ENCODE assay signal across 19 mouse cellular contexts in the genomic region with DNA sequence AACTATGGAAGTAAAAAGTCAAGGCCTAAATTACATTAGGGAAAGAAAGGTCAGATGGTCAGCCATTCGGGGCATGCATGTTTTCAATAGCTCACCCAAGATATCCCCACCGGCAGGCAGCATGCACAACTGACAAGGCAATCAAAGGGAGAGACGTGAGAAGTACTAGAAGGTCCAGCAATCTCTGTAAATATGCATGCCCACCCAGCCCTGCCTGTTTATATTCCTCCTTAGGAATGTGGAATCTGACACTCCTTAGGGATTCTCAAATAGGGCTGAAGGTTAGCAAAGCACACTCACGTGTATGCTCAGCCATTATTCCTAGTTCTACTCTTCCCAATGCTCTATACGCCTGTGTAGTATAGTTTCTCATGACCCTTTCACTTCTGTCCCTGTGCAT. TPM values are rescaled to one million over a fixed set of nuclear protein-coding genes. Genes with fewer than 3 reads are reported as not detected.
DNase-seq lines count a peak whose midpoint lies in the region; ATAC-seq and TF ChIP-seq lines count a peak whose summit lies in the region.
"Had no signal": no experiment of that assay in that cellular context is flagged by ENCODE, and none has a peak within 500 bp of the region (broad histone marks: within the 10 kb centered on the region; RNA-seq: fewer than 3 reads in every experiment).

No protein-coding gene starts in this region.

- TF ChIP-seq CTCF in heart, adult 2 months (IDR thresholded peaks at IDR 0.05) = no peak

- intact Hi-C loops in heart, adult 2 months (cut with DNase I) = no loop called here

- H3K9ac ChIP-seq in heart, adult 2 months (ENCODE audit: low read depth, low read length) = no peak overlapping the region
- no peak overlapping the region for H3K9ac ChIP-seq in kidney, embryonic 15.5 days
- H3K9ac ChIP-seq in kidney, embryonic 14.5 days (ENCODE audit: low read depth, low read length) = no peak overlapping the region
- no peak overlapping the region for H3K9ac ChIP-seq in intestine, embryonic 16.5 days (ENCODE audit: low read depth, low read length)
- H3K9ac ChIP-seq: embryonic facial prominence, embryonic 13.5 days; neural tube, embryonic 12.5 days had no signal

- H3K36me3 ChIP-seq in heart, adult 2 months (ENCODE audit: control insufficient read depth, insufficient read depth, low read length) = no peaks in the 10 kb centered on the region
- H3K36me3 ChIP-seq in kidney, embryonic 15.5 days = no peaks in the 10 kb centered on the region
- H3K36me3 ChIP-seq in kidney, embryonic 14.5 days (ENCODE audit: control insufficient read depth, insufficient read depth, low read length) = no peaks in the 10 kb centered on the region
- H3K36me3 ChIP-seq in intestine, embryonic 16.5 days (ENCODE audit: control insufficient read depth, insufficient read depth, low read length) = no peaks in the 10 kb centered on the region
- no peaks in the 10 kb centered on the region for H3K36me3 ChIP-seq in midbrain, embryonic 10.5 days
- H3K36me3 ChIP-seq in forebrain, embryonic 10.5 days (replicated peaks) = no peaks in the 10 kb centered on the region; the same call in 1 of the 2 replicates
- H3K36me3 ChIP-seq: embryonic facial prominence, embryonic 13.5 days; neural tube, embryonic 12.5 days had no signal

- 65% methylated on average over 5 of the region's 5 CpGs for WGBS in heart, adult 2 months
- WGBS in kidney, embryonic 15.5 days = 32% methylated on average over 5 of the region's 5 CpGs
- WGBS in kidney, embryonic 14.5 days = 28% methylated on average over 5 of the region's 5 CpGs
- WGBS in intestine, embryonic 16.5 days = 33% methylated on average over 5 of the region's 5 CpGs
- 67% methylated on average over 5 of the region's 5 CpGs for WGBS in midbrain, embryonic 10.5 days
- 74% methylated on average over 5 of the region's 5 CpGs for WGBS in forebrain, embryonic 10.5 days

- DNase-seq in heart, adult 11 months = peak; percentile 89
- DNase-seq in heart, adult 2 months = no peak
- no peak for DNase-seq in midbrain, embryonic 10.5 days (ENCODE audit: low spot score)
- DNase-seq in forebrain, embryonic 10.5 days (ENCODE audit: extremely low spot score, low spot score) = no peak
- DNase-seq: adrenal gland, adult 8-10 months; cerebellum, adult 11 months; cerebellum, postnatal 14 days; gastrocnemius, adult 2 months; kidney, adult 11 months; lung, adult 18-20 months had no signal

- no peak overlapping the region for H3K27ac ChIP-seq in heart, adult 2 months
- peak overlapping the region; percentile 10; the same call in 1 of the 2 replicates for H3K27ac ChIP-seq in kidney, embryonic 15.5 days
- no peak overlapping the region for H3K27ac ChIP-seq in kidney, embryonic 14.5 days (ENCODE audit: low read depth, low read length)
- 0 out of 2 replicates have a peak overlapping the region, but pooled peaks have one; percentile 15 for H3K27ac ChIP-seq in brown adipose tissue, adult 24 weeks (replicated peaks; ENCODE audit: low read depth, low read length)
- H3K27ac ChIP-seq in intestine, embryonic 16.5 days (ENCODE audit: low read length) = no peak overlapping the region
- H3K27ac ChIP-seq in midbrain, embryonic 10.5 days (replicated peaks) = no peak overlapping the region
- no peak overlapping the region for H3K27ac ChIP-seq in forebrain, embryonic 10.5 days
- H3K27ac ChIP-seq: embryonic facial prominence, embryonic 13.5 days; gastrocnemius, adult 2 months; neural tube, embryonic 12.5 days had no signal

- ATAC-seq in kidney, embryonic 15.5 days (replicated peaks; ENCODE audit: low FRiP score) = peak; percentile 38; the same call in 1 of the 2 replicates
- ATAC-seq in kidney, embryonic 14.5 days (ENCODE audit: low FRiP score, low TSS enrichment) = no peak; the same call in 1 of the 2 replicates
- peak; percentile 31; the same call in 1 of the 2 replicates for ATAC-seq in intestine, embryonic 16.5 days

- no peak for TF ChIP-seq POLR2A in heart, adult 2 months (IDR thresholded peaks at IDR 0.05; ENCODE audit: insufficient read depth, low read depth, low read length)

- H3K27me3 ChIP-seq in heart, adult 2 months (ENCODE audit: control insufficient read depth, insufficient read depth, low read length) = no peaks in the 10 kb centered on the region
- H3K27me3 ChIP-seq in kidney, embryonic 15.5 days = no peaks in the 10 kb centered on the region
- no peaks in the 10 kb centered on the region for H3K27me3 ChIP-seq in kidney, embryonic 14.5 days (ENCODE audit: control insufficient read depth, insufficient read depth, low read length)
- no peaks in the 10 kb centered on the region for H3K27me3 ChIP-seq in intestine, embryonic 16.5 days (replicated peaks; ENCODE audit: control insufficient read depth, insufficient read depth, low read length)
- H3K27me3 ChIP-seq in midbrain, embryonic 10.5 days (ENCODE audit: low read depth, poor library complexity, severe bottlenecking) = no peaks in the 10 kb centered on the region
- no peaks in the 10 kb centered on the region for H3K27me3 ChIP-seq in forebrain, embryonic 10.5 days (ENCODE audit: poor library complexity, severe bottlenecking)
- H3K27me3 ChIP-seq: embryonic facial prominence, embryonic 13.5 days; neural tube, embryonic 12.5 days had no signal

- no peak overlapping the region for H3K4me2 ChIP-seq in kidney, embryonic 15.5 days
- no peak overlapping the region for H3K4me2 ChIP-seq in kidney, embryonic 14.5 days (replicated peaks; ENCODE audit: low read depth, low read length)
- H3K4me2 ChIP-seq in intestine, embryonic 16.5 days (ENCODE audit: low read depth, low read length) = no peak overlapping the region
- H3K4me2 ChIP-seq: embryonic facial prominence, embryonic 13.5 days; neural tube, embryonic 12.5 days had no signal

- H3K4me1 ChIP-seq in heart, adult 2 months (ENCODE audit: control insufficient read depth, insufficient read depth, low read length) = peaks cover 6% of the 10 kb centered on the region
- peaks cover 24% of the 10 kb centered on the region for H3K4me1 ChIP-seq in kidney, embryonic 15.5 days
- H3K4me1 ChIP-seq in kidney, embryonic 14.5 days (ENCODE audit: control insufficient read depth, insufficient read depth, low read length) = peaks cover 18% of the 10 kb centered on the region
- H3K4me1 ChIP-seq in brown adipose tissue, adult 24 weeks (ENCODE audit: control insufficient read depth, insufficient read depth, insufficient read length, low read length) = no peaks in the 10 kb centered on the region; the same call in 1 of the 2 replicates
- peaks cover 6% of the 10 kb centered on the region; the same call in 1 of the 2 replicates for H3K4me1 ChIP-seq in intestine, embryonic 16.5 days (ENCODE audit: control insufficient read depth, insufficient read depth, low read length)
- no peaks in the 10 kb centered on the region for H3K4me1 ChIP-seq in midbrain, embryonic 10.5 days
- H3K4me1 ChIP-seq in forebrain, embryonic 10.5 days = no peaks in the 10 kb centered on the region
- H3K4me1 ChIP-seq: embryonic facial prominence, embryonic 13.5 days; neural tube, embryonic 12.5 days had no signal

- H3K79me2 ChIP-seq in heart, adult 2 months (replicated peaks; ENCODE audit: control insufficient read depth, insufficient read depth, low read length) = no peaks in the 10 kb centered on the region

- no peak for TF ChIP-seq EP300 in heart, adult 2 months (IDR thresholded peaks at IDR 0.05; ENCODE audit: insufficient read depth, low read depth, low read length)

- no peak overlapping the region for H3K4me3 ChIP-seq in heart, adult 2 months
- no peak overlapping the region for H3K4me3 ChIP-seq in kidney, embryonic 15.5 days (replicated peaks)
- H3K4me3 ChIP-seq in kidney, embryonic 14.5 days (ENCODE audit: low read length) = no peak overlapping the region
- no peak overlapping the region for H3K4me3 ChIP-seq in brown adipose tissue, adult 24 weeks (ENCODE audit: insufficient read depth, low read depth, low read length)
- H3K4me3 ChIP-seq in intestine, embryonic 16.5 days (ENCODE audit: low read length) = no peak overlapping the region
- H3K4me3 ChIP-seq in midbrain, embryonic 10.5 days = no peak overlapping the region
- H3K4me3 ChIP-seq in forebrain, embryonic 10.5 days = no peak overlapping the region
- H3K4me3 ChIP-seq: embryonic facial prominence, embryonic 13.5 days; gastrocnemius, adult 2 months; neural tube, embryonic 12.5 days had no signal

- no peaks in the 10 kb centered on the region for H3K9me3 ChIP-seq in kidney, embryonic 15.5 days (replicated peaks)
- H3K9me3 ChIP-seq in kidney, embryonic 14.5 days (ENCODE audit: control insufficient read depth, low read length) = no peaks in the 10 kb centered on the region
- H3K9me3 ChIP-seq in intestine, embryonic 16.5 days (ENCODE audit: control insufficient read depth, low read length) = no peaks in the 10 kb centered on the region
- H3K9me3 ChIP-seq in midbrain, embryonic 10.5 days (replicated peaks) = no peaks in the 10 kb centered on the region
- H3K9me3 ChIP-seq in forebrain, embryonic 10.5 days = no peaks in the 10 kb centered on the region
- H3K9me3 ChIP-seq: embryonic facial prominence, embryonic 13.5 days; neural tube, embryonic 12.5 days had no signal

RNA-seq across cellular contexts. Expression of a gene that starts 9.7 kb away (rescaled TPM):
- total RNA-seq in heart, adult 2 months (2021) = 10 to 100 TPM; 10.9 to 13.0 TPM
- 3.6 and 6.9 TPM in 2 replicates for polyA plus RNA-seq in heart, adult 2 months (2012; rRNA removed)
- polyA plus RNA-seq in kidney, embryonic 15.5 days (2015; fragmentation: Nextera tagmentation; extraction: Ambion mirVana) = 81.2 and 84.2 TPM in 2 replicates
- 48.1 and 79.3 TPM in 2 replicates for polyA plus RNA-seq in kidney, embryonic 14.5 days (2014; fragmentation: Nextera tagmentation; extraction: Ambion mirVana)
- polyA plus RNA-seq in brown adipose tissue, adult 24 weeks (2012; ENCODE audit: insufficient read depth, insufficient read length, missing spikeins) = 2.6 and 2.7 TPM in 2 replicates
- polyA plus RNA-seq in intestine, embryonic 16.5 days (2015; fragmentation: Nextera tagmentation; extraction: Ambion mirVana) = 19.8 and 20.7 TPM in 2 replicates
- 31.4 and 33.4 TPM in 2 replicates for polyA plus RNA-seq in midbrain, embryonic 10.5 days (2016; fragmentation: Nextera tagmentation; extraction: Ambion mirVana)
- polyA plus RNA-seq in forebrain, embryonic 10.5 days (2016; fragmentation: Nextera tagmentation; extraction: Ambion mirVana) = 28.0 and 28.3 TPM in 2 replicates
- total RNA-seq: megakaryocyte-erythroid progenitor cell, adult 5-6 weeks; MEL; monocyte, adult 5-6 weeks had no signal

RNA-seq across cellular contexts. Expression of a gene that starts 46.9 kb away (rescaled TPM):
- under 1 TPM; 0.10 to 0.18 TPM for total RNA-seq in heart, adult 2 months (2021)
- polyA plus RNA-seq in heart, adult 2 months (2012; rRNA removed) = 0.18 and 0.26 TPM in 2 replicates
- 1.4 and 1.5 TPM in 2 replicates for polyA plus RNA-seq in kidney, embryonic 15.5 days (2015; fragmentation: Nextera tagmentation; extraction: Ambion mirVana)
- polyA plus RNA-seq in kidney, embryonic 14.5 days (2014; fragmentation: Nextera tagmentation; extraction: Ambion mirVana) = 0.89 and 1.2 TPM in 2 replicates
- 0.20 and 0.38 TPM in 2 replicates for polyA plus RNA-seq in brown adipose tissue, adult 24 weeks (2012; ENCODE audit: insufficient read depth, insufficient read length, missing spikeins)
- 2.1 and 2.7 TPM in 2 replicates for polyA plus RNA-seq in intestine, embryonic 16.5 days (2015; fragmentation: Nextera tagmentation; extraction: Ambion mirVana)
- 2.0 and 3.9 TPM in 2 replicates for polyA plus RNA-seq in midbrain, embryonic 10.5 days (2016; fragmentation: Nextera tagmentation; extraction: Ambion mirVana)
- 3.4 and 4.4 TPM in 2 replicates for polyA plus RNA-seq in forebrain, embryonic 10.5 days (2016; fragmentation: Nextera tagmentation; extraction: Ambion mirVana)
- total RNA-seq: MEL had no signal

Comparison
In these comparisons a context has a peak if more than half of its experiments do, and no peak if none do; other contexts are left out.
1. H3K27ac ChIP-seq: peak in kidney, embryonic 15.5 days (single experiment) and brown adipose tissue, adult 24 weeks (single experiment); none in heart, adult 2 months (single experiment), kidney, embryonic 14.5 days (single experiment), intestine, embryonic 16.5 days (single experiment), midbrain, embryonic 10.5 days (single experiment) and forebrain, embryonic 10.5 days (single experiment).